Mouse (Mus musculus) cerebellum, adult (tissue): ENCODE measurements at regions not wholly inside any gene's neighbourhood (a gene's known extent, or its start where the extent isn't known, plus 50 kb on each side); places are given as distances from the start of the nearest gene placed in this dataset.

ENCODE experiments used
- ATAC-seq: cut with Nextera tagmentation; 2 replicates; pipeline ENCODE4 v1.9.2; 2017; ENCODE audit warnings: mild to moderate bottlenecking, moderate library complexity, mixed read lengths; ENCODE audit not compliant: insufficient number of reproducible peaks, low FRiP score, low TSS enrichment

DNA sequence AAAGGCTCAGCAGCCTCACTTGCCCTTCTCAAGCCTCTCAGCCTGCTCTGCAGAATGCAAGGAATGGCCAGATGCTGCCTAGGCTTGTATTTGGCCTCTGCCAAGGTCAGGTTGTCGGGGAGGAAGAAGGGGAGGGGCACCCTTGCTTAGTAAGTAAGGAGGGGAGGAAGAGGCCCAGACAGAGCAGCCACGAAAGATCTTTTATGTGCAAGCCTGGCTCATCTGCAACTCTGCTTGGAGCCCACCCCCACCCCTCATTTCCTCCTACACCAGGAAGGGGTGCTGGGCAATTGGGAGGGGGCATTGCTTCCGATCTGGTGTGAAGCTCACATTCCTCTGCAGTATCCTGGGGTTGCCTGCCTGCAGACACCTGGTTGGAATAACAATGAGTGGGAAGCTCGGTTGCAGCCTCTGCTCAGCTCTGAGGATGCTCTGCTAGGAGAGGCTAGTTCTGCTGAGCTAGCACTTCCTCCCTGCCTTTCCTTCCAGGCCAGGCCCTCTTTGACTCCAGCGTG is 1169.9 kb upstream of the A1bg start:
- no peak for ATAC-seq

DNA sequence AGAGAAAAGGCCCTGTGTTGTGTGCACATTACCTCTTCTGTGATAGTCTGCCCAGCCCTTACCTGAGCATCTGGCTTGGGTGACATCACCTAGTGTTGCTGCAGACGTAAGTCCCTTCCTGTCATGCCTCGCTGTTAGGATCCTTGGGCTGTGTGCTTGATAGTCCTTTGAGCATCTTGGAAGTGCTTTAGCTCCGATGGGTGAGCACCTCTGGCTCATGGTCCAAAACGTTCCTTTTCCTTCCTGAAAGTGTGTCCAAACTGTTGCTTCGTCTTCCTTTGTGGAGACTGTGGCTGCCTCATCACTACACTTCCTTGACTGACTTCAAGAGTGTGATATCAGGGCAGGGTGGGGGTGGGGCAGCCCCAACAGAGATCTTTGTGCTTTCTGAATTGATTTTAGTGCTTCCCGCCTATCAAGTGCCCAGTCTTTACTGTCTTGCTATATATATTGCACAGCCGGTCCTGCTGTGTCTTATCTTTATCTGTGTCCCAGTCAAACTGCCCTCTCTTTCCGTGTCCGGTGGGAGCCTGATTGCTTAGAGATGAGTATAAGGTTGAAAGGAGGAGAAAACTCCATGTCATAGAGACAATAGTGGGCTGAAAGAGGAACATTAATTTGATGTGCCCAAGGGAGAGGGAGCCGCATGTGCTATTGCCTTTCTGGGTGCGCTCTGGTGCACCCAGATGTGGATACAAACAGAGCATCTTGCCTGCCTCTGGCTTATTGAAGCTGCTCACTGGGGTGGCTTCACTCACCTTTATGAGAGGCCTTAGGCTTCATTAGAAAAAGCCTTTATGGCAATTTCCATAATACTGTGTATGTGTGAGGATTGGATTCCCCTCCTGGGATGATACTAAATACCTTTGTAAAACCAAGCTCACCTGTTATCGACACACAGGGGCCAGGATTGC is 1169.2 kb upstream of the A1bg start:
- ATAC-seq, result no peak

DNA sequence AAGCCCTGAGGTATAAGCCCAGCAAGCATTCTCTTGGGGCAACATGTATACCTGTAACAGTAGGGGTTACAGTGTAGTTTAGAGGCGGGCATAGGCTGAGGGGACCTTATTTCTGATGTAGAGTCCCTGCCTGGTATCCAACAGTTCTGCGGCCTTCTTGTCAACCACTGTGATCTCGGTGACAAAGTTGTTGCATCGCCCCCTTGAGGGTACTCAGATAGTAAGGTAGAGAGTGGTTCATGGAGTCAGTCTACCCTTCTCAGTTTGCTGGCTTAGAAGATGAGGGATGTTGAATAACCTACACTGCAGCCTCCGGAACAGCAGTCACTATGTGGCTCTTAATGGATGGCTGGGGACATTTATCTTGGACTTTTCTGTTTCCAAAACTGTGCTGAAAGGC is 1168.3 kb upstream of the A1bg start:
- ATAC-seq, result no peak

DNA sequence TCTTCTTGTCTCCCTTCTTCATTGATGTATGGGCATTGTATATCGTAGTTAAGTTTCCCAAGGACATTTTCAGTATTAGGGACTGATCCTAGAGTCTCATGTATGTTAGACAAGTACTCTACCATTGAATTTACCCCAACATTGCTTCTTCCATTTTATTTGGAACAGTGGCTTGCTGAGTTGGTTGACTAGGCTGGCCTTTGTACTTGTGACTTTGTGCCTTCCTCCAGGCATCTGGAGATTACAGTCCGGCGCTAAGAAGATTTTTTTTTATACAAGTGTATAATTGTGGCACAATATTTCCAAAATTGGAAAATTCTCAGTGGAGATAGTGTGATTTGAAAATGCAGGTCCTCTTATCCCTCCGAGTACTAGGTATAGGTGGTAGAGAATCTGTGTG is 1165.5 kb upstream of the A1bg start:
- no peak for ATAC-seq

DNA sequence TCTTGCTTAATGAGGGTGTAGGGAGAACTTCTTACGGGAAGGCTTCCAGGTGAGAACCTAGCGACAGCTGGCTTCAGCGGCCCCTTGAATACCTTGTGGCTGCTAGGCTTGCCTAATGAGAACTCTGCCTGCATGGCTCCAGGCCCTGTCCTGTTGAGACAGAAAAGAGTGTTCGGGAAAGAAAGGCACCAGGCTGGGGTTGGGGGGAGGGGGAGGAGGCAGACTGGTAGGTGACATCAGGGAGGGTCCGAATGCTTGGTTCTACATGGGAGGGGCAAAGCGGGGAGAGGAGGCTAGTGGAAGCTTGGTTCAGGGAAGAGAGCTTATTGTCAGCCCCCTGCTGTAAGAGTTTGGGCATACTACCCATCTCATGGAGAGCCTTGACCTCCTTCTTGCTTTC is 1164.9 kb upstream of the A1bg start:
- ATAC-seq, result no peak

DNA sequence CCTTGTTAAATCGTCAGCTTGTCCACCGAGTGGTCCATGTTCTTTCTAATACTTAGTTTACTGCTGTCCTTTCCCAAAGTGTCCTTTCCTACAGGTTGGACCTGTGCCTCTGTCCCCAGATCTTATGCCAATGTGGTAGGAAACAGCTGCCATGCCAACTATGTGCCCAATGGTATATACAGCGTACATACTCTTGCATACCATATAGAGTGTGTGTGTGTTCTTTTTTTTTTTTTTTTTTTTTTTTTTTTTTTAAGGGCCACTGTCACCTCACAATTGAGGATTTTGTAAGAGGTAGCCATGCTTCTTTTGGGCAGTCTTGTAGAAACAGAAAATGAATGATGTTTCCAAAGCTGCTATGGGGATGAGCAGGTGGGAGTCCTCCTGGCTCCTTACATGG is 1163.2 kb upstream of the A1bg start:
- ATAC-seq, result no peak

DNA sequence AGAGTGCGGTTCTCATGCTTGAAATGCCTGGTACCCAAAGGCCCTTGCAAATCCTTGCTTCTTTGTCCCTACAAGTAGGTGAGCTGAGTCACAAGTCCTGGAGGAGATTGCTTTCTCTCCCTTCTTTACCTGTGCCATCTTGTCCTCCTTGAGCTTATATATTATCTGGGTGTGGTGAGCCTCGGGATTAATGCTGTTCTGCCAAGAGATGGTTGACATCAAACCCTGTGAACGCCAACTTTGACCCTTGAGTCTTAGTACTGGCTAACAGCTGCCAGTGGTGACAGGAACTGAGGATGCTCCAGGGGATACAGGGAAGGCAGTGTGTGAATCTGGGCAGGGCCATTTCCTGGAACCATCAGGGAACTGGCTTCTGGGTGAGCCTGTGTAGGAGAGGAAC is 1160.5 kb upstream of the A1bg start:
- no peak for ATAC-seq

DNA sequence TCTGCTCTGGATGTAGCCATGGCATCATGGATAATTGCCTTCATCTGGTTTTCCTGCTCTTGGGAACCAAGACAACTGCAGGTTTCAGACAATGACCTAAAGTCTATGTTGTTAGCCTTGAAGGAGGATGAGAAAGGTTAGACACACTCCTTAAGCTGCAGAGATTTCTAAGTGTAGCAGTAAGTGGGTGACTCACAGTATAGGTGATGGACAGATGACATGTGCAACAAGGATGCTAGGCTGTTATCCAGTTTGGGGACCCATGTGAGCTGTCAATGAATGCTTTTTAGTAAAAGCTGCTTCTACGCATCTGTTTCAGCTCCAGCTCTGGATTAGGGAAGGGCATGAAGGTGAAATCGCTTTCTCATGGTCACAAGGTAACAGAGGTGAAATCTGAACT is 1159.7 kb upstream of the A1bg start:
- ATAC-seq, result no peak

DNA sequence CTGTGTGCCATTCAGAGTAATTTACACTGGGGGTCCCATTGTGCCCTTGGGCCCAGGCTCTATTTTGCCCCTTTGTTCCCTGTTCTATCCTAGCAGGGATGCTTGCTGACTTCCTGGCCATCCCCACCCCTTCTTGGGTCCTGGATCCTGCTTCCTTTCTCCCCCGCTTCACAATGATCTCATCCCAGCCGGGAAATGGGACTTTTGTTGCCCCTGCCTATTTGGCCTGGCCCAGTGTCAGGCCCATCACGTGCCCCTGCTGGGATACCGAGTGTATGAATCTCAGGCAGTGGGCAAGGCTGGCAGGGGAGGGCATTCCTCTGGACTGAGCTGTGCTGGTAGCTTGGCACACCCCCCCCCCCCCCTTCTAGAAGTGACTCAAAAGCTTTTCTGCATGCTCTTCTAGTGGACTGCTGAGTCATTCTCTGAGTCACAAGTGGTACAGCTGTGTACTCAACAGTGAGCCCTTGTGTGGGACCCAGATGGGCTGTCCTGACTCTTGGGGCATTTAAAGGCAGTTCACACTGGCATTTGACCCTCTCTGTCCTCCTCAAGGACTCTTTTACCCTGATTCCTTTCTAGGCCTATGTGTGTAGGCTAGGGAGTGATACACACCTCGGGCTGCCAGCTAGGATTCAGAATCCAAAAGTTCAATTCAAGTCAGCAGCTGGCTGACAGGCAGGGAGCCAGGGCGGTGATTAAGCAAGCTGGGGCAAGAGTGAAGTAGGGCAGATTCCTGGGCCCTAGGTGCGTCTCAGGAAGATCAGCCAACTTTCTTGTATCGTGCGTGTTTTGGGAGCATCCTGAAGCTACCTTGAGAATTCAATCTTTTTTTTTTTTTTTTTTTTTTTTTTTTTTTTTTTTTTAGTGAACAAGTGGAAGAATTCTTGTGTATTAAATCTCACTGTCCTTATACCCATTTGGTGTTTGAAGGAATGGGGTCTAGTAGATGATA is 1156.6 kb upstream of the A1bg start:
- ATAC-seq, result peak; percentile 28

DNA sequence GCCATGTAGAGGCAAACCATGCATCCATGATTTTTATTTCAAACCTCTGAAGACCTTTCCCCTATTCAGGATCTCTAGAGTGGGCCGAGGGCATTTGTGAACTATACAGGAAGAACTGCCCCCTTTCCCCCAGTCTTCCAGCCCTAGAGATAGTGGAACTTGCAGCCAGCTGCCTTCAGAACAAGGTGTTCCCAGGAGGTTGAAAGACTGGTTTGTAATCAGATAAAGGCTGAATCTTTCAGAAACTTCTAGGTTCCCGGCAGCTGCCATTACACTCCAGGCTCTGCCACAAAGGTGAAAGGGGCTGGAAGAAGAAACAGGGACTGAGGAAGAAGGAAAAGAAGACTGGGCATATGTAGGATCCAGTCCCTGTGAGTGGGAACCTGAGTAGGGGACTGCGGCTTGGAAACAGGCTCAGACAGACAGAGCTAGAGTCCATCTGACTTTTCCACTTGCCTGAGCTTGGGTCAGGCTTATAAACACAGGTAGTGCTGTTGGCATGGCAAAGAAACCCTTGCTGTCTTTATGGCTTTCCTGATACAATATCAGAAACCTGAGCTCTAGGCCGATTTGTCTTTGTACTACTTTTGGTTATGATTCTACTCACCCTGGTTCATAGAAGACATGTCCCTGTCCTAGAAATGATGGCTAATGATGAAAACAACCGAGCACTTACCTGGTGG is 1153.9 kb upstream of the A1bg start:
- no peak for ATAC-seq

DNA sequence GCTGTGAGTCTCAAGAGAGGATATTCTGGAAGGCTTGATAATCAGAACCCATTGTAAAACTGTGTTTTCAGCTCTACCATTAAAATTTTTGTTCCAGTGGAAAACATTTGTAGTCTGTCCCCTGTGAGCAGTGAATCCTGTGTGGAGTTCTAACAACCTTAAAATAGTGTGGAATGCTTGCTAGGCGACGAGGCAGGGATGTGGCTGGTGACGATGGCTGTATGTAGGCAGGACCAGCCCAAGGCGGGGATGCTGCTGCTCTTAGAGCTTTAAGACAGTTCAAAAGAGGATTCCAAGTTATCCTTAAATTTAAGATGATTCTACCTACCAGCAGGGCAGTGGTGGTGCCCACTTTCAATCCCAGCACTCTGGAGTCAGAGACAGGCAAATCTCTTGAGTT is 1151.9 kb upstream of the A1bg start:
- ATAC-seq, result no peak

DNA sequence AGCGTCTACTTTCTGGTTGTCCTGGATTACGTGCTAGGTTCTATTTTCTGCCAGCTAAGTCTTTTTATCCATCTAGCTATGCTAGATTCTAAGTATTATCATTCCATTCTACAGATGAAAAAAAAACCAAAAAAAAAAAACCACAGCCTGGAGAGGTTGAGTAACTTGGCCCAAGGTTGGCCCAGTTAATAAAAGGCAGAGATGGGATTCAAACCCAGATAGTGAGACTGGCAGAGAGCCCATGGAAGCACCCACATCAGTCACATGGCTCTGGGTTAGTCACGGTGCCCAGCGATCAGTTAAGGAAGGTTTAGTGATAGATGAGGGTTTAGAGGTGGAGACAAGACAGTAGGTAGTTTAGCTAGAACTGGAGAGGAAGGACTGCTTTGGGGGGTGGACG is 1150.8 kb upstream of the A1bg start:
- ATAC-seq, result no peak

DNA sequence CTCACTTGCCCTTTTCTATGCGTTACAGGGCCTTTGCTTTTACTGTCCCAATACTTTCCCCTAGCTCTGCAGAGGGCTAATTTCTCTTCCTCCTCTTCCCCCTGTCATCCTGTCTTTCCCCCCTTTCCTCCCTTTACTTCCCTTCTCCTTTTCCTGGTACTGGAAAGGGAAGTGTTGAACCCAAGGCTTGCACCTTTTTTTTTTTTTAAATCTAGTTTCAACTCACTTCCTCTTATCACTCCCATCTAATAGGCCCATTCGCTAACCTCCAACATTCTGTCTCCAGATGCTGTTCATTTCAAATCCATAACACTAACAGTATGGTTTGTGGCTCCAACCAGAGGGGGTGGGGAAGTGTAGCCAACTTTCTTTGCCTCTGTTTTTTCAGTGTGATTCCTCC is 1148.5 kb upstream of the A1bg start:
- ATAC-seq, result no peak

DNA sequence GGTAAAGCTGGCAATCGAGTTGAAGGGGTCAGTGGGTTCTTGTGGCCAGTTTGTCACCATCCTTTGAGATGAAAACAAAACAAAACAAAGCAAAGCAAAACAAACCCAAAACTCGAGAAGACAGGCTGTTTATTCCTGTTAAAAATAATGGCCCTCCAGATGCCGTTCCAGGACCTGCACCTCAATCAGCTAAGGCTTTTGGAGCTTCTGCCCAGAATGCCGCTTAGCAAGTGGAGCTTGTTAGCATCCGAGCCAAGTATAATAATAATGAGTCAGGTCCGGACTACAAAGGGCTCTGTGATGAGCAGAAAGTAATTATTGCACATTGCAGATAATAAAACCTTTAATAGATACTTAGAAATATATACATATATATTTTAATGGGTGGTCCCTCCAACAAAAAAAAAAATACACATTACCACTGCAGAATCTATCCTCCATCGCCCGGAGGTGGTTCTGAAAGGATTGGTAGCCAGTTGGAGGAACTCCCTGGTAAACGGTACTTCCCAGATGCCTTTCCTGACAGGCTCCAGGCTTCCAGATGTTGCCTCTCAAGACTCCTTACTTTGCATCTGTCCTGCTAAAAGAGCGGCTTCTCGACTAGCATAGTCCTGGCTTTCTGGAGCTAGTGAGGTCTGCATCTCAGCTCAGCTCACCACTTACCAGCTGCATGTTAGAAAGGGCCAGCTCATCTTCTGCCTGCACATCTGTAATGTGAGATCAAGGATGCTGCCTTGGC is 1145.8 kb upstream of the A1bg start:
- no peak for ATAC-seq

DNA sequence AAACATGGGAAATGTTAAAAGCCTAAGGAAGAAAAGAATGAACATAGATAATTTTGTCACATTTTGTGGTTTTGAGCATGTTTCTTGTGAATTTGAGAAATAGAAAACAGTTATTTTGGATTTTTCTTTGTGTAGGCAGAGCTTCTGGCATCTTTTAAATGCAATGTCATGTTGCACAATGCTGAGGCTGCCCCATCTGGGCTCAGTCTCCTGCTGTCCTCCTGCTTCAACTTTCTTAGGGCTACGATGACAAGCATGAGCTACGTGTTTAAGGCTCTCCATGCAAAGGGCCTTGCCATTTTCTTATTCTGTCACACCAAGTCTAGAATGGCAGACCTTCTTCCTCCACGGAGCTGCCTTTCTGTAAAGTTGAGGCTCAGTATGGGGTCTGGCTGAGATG is 1141.6 kb upstream of the A1bg start:
- ATAC-seq, result no peak

DNA sequence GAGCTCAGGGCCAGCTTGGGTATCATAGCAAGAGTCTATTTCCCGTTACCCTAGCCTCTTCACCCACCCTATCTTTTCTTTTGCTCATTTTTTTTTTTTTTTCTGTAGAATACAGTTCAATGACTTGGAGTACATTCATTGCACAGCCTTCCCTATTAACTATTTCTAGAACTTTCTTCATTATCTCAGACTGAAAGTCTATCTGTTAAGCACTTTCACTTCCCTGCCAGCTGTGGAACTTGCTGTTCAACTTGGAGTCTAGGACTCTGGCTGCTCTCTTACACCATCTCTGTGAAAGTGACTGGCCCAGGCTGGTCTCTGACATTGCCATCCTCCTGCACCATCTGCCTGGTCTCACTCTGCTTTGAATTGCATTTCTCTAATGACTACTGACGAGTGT is 1134.6 kb upstream of the A1bg start:
- ATAC-seq, result no peak

DNA sequence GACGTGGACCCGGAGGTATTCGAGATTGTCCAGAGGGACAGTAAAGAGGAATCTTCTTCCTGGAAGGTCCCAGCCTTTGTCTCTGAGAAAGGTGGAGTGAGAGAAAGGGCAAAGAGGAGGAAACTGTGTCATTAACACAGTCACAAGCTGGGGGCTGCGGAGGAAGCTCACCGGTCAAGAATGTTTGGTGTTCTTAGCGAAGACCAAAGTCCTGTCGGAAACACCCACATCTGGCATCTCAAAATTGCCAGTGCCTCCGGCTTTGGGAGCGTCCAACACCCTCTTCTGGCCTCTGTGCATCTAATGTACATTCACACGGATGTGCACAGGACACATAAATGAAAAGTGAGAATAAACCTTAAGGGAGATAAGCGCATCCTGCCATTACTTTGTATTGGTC is 1134.1 kb upstream of the A1bg start:
- ATAC-seq, result no peak

DNA sequence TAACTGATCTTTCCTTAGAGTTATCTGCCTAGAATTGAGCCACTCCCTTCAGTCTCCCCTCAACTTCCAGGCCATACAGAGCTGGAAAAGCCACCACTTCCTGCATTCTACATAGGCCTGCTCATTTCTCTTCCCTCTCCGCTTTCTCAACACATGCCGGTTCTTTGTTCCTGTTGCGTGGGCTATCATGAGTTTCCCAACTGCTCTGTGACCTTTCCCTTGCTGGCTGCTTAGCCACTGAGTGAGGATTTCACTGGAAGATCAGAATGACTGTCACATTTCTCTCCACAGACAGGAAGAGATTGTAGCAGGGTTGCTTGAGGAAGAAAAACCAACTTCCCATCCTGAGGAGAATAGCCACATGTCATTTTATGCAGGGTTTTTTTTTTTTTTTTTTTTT is 1133.6 kb upstream of the A1bg start:
- no peak for ATAC-seq

DNA sequence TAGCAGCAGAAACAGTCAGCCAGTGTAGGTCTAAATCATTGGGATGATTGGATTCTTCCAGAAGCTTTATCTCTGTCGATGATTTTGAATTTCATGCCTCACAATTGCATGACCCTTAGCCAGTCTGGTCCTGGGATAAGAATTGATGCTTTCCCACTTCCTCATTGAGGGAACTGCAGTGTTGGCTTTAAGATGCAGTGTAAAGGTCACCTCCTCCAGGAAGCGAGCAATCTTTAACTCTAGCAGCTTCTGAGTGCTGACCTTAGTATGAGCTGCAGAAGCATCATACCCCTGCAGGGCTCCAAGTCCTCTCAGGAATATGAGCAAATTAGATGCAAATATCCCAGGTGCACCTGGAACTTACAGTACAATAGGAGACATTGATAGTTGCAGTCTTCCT is 1132.2 kb upstream of the A1bg start:
- no peak for ATAC-seq
